ENCODE assay signal across 9 mouse cellular contexts in genomic region chr5:123137044-123137909, GRCm38 (mm10). TPM values are rescaled to one million over a fixed set of nuclear protein-coding genes. Genes with fewer than 3 reads are reported as not detected.
DNase-seq lines count a peak whose midpoint lies in the region; ATAC-seq lines count a peak whose summit lies in the region.
"Had no signal": no experiment of that assay in that cellular context is flagged by ENCODE, and none has a peak within 500 bp of the region (broad histone marks: within the 10 kb centered on the region; RNA-seq: fewer than 3 reads in every experiment).

No protein-coding gene starts in this region.

- peak overlapping the region; percentile 95 for H3K4me2 ChIP-seq in heart, embryonic 14.5 days (ENCODE audit: low read length)
- peak overlapping the region; percentile 99 for H3K4me2 ChIP-seq in lung, embryonic 16.5 days (ENCODE audit: low read depth, low read length)

- H3K4me1 ChIP-seq in erythroblast, embryonic 14.5 days (ENCODE audit: control insufficient read depth) = peaks cover 80% of the 10 kb centered on the region
- H3K4me1 ChIP-seq in heart, embryonic 14.5 days (ENCODE audit: control insufficient read depth in 2 of 2, insufficient read depth in 2 of 2, low read length in 2 of 2) = peaks cover 58 to 67% of the 10 kb centered on the region in 2 experiments
- H3K4me1 ChIP-seq in lung, embryonic 16.5 days (replicated peaks; ENCODE audit: control insufficient read depth, insufficient read depth, low read length) = peaks cover 56% of the 10 kb centered on the region

- H3K9me3 ChIP-seq in erythroblast, embryonic 14.5 days (ENCODE audit: control insufficient read depth, low read length) = no peaks in the 10 kb centered on the region
- H3K9me3 ChIP-seq in heart, embryonic 14.5 days (ENCODE audit: control insufficient read depth, low read length) = no peaks in the 10 kb centered on the region
- H3K9me3 ChIP-seq in lung, embryonic 16.5 days (ENCODE audit: control insufficient read depth, low read length) = no peaks in the 10 kb centered on the region

- 3% methylated on average over 20 of the region's 20 CpGs for WGBS in heart, embryonic 14.5 days
- 4% methylated on average over 20 of the region's 20 CpGs for WGBS in lung, embryonic 16.5 days

- H3K36me3 ChIP-seq in erythroblast, embryonic 14.5 days (ENCODE audit: control insufficient read depth) = peaks cover 59% of the 10 kb centered on the region
- 0 out of 2 replicates have a peak, but pooled peaks cover 10% of the 10 kb centered on the region for H3K36me3 ChIP-seq in heart, embryonic 14.5 days (ENCODE audit: control insufficient read depth, insufficient read depth, low read length)
- no peaks in the 10 kb centered on the region for H3K36me3 ChIP-seq in lung, embryonic 16.5 days (ENCODE audit: control insufficient read depth, insufficient read depth, low read length)

- DNase-seq in A20 (ENCODE audit: low read depth, low spot score) = peak; percentile 24
- DNase-seq in adrenal gland, postnatal 25 days = peak; percentile 87
- DNase-seq in kidney, postnatal 14 days = peak; percentile 92
- peak; percentile 66 for DNase-seq in retina, postnatal 1 day
- peak; percentile 86 for DNase-seq in urinary bladder, adult 2 months (ENCODE audit: low spot score)

- H3K9ac ChIP-seq in heart, embryonic 14.5 days (ENCODE audit: low read length) = peak overlapping the region; percentile 100
- H3K9ac ChIP-seq in lung, embryonic 16.5 days (ENCODE audit: low read length) = peak overlapping the region; percentile 99

- peak overlapping the region; percentile 82 for H3K4me3 ChIP-seq in erythroblast, embryonic 14.5 days (replicated peaks)
- peak overlapping the region; percentile 29 to 93 for H3K4me3 ChIP-seq in heart, embryonic 14.5 days (ENCODE audit: control insufficient read depth in 1 of 2, insufficient read depth in 1 of 2, low read depth in 1 of 2, low read length in 2 of 2)
- H3K4me3 ChIP-seq in lung, embryonic 16.5 days (ENCODE audit: low read length) = peak overlapping the region; percentile 69

- H3K27me3 ChIP-seq in erythroblast, embryonic 14.5 days (ENCODE audit: control insufficient read depth) = no peaks in the 10 kb centered on the region
- H3K27me3 ChIP-seq in heart, embryonic 14.5 days (ENCODE audit: control insufficient read depth, insufficient read depth, low read length) = no peaks in the 10 kb centered on the region
- no peaks in the 10 kb centered on the region for H3K27me3 ChIP-seq in lung, embryonic 16.5 days (ENCODE audit: control insufficient read depth, insufficient read depth, low read depth, low read length)

- peak overlapping the region; percentile 100 for H3K27ac ChIP-seq in heart, embryonic 14.5 days (replicated peaks in 1 of 2; ENCODE audit: control insufficient read depth in 1 of 2, insufficient read depth in 1 of 2, low read depth in 2 of 2, low read length in 2 of 2)
- peak overlapping the region; percentile 100 for H3K27ac ChIP-seq in lung, embryonic 16.5 days (ENCODE audit: low read length)

- ATAC-seq in heart, embryonic 14.5 days (ENCODE audit: insufficient number of reproducible peaks, insufficient read depth, low FRiP score, low read depth) = no peak
- ATAC-seq in lung, embryonic 16.5 days (ENCODE audit: low read depth) = peak; percentile 15; the same call in 1 of the 2 replicates

RNA-seq across cellular contexts. Expression of gene Setd1b, which starts 4.7 kb away (rescaled TPM):
- total RNA-seq in adrenal gland, postnatal 25 days (2021) = 34.7 and 41.6 TPM in 2 replicates
- 3.3 and 3.9 TPM in 2 replicates for polyA plus RNA-seq in erythroblast, embryonic 14.5 days (2012)
- 7.9 and 9.3 TPM in 2 replicates for polyA plus RNA-seq in heart, embryonic 14.5 days (2014; fragmentation: Nextera tagmentation; extraction: Ambion mirVana)
- 8.4 and 9.1 TPM in 2 replicates for polyA plus RNA-seq in lung, embryonic 16.5 days (2015; fragmentation: Nextera tagmentation; extraction: Ambion mirVana)
- 3.1 and 10.4 TPM in 2 replicates for polyA plus RNA-seq in urinary bladder, adult 2 months (2012; rRNA removed)

RNA-seq across cellular contexts. Expression of gene Rhof, which starts 4.8 kb away (rescaled TPM):
- total RNA-seq in adrenal gland, postnatal 25 days (2021) = 1.1 and 1.6 TPM in 2 replicates
- polyA plus RNA-seq in erythroblast, embryonic 14.5 days (2012) = 0.38 and 0.52 TPM in 2 replicates
- polyA plus RNA-seq in heart, embryonic 14.5 days (2014; fragmentation: Nextera tagmentation; extraction: Ambion mirVana) = 0.99 and 2.0 TPM in 2 replicates
- 5.3 and 5.6 TPM in 2 replicates for polyA plus RNA-seq in lung, embryonic 16.5 days (2015; fragmentation: Nextera tagmentation; extraction: Ambion mirVana)
- 1.6 and 1.8 TPM in 2 replicates for polyA plus RNA-seq in urinary bladder, adult 2 months (2012; rRNA removed)

RNA-seq across cellular contexts. Expression of gene Psmd9, which starts 31.9 kb away (rescaled TPM):
- total RNA-seq in adrenal gland, postnatal 25 days (2021) = 26.8 and 30.8 TPM in 2 replicates
- polyA plus RNA-seq in erythroblast, embryonic 14.5 days (2012) = 27.7 and 28.4 TPM in 2 replicates
- 53.0 and 64.3 TPM in 2 replicates for polyA plus RNA-seq in heart, embryonic 14.5 days (2014; fragmentation: Nextera tagmentation; extraction: Ambion mirVana)
- 87.0 and 91.8 TPM in 2 replicates for polyA plus RNA-seq in lung, embryonic 16.5 days (2015; fragmentation: Nextera tagmentation; extraction: Ambion mirVana)
- 24.8 and 26.7 TPM in 2 replicates for polyA plus RNA-seq in urinary bladder, adult 2 months (2012; rRNA removed)

RNA-seq across cellular contexts. Expression of gene Hpd, which starts 45.2 kb away (rescaled TPM):
- 1.4 and 25.2 TPM in 2 replicates for total RNA-seq in adrenal gland, postnatal 25 days (2021)
- not detected in 2 replicates for polyA plus RNA-seq in erythroblast, embryonic 14.5 days (2012)
- not detected in 2 replicates for polyA plus RNA-seq in heart, embryonic 14.5 days (2014; fragmentation: Nextera tagmentation; extraction: Ambion mirVana)
- polyA plus RNA-seq in lung, embryonic 16.5 days (2015; fragmentation: Nextera tagmentation; extraction: Ambion mirVana) = 0.18 and 0.91 TPM in 2 replicates
- polyA plus RNA-seq in urinary bladder, adult 2 months (2012; rRNA removed) = 0.27 and 0.45 TPM in 2 replicates
- total RNA-seq: common myeloid progenitor, adult 5-6 weeks had no signal

Comparison
In these comparisons a context has a peak if more than half of its experiments do, and no peak if none do; other contexts are left out.
1. DNase-seq: peak in every context shown above with its lines; median percentile 92 in kidney, postnatal 14 days; 87 in adrenal gland, postnatal 25 days; 86 in urinary bladder, adult 2 months; 66 in retina, postnatal 1 day; 24 in A20.